In genomic region chr11:24095236-24095635, GRCm38 (mm10) we compare ENCODE assay signal across 12 mouse cellular contexts. TPM values are rescaled to one million over a fixed set of nuclear protein-coding genes. Genes with fewer than 3 reads are reported as not detected.
DNase-seq lines count a peak whose midpoint lies in the region; ATAC-seq and TF ChIP-seq lines count a peak whose summit lies in the region.
"Had no signal": no experiment of that assay in that cellular context is flagged by ENCODE, and none has a peak within 500 bp of the region (broad histone marks: within the 10 kb centered on the region; RNA-seq: fewer than 3 reads in every experiment).

No protein-coding gene starts in this region.

- TF ChIP-seq CTCF in lung, postnatal 0 days (IDR thresholded peaks at IDR 0.05) = no peak

- TF ChIP-seq POLR2A in limb, embryonic 14.5 days (IDR thresholded peaks at IDR 0.05; ENCODE audit: borderline replicate concordance, extremely low read depth, insufficient read depth, insufficient read length) = no peak

- ATAC-seq in heart, embryonic 12.5 days (ENCODE audit: insufficient number of reproducible peaks, low FRiP score) = no peak
- ATAC-seq in lung, postnatal 0 days = no peak
- no peak for ATAC-seq in limb, embryonic 14.5 days (ENCODE audit: low FRiP score, low read depth)
- no peak for ATAC-seq in stomach, embryonic 15.5 days (ENCODE audit: insufficient read depth, low FRiP score, low read depth)
- ATAC-seq: Patski had no signal

- no peaks in the 10 kb centered on the region for H3K36me3 ChIP-seq in heart, embryonic 12.5 days
- H3K36me3 ChIP-seq in lung, postnatal 0 days (ENCODE audit: insufficient read depth, low read length) = no peaks in the 10 kb centered on the region
- peaks cover 13% of the 10 kb centered on the region for H3K36me3 ChIP-seq in limb, embryonic 14.5 days (ENCODE audit: control insufficient read depth, insufficient read depth, low read length)
- no peaks in the 10 kb centered on the region for H3K36me3 ChIP-seq in stomach, embryonic 15.5 days

- H3K9ac ChIP-seq in heart, embryonic 12.5 days = no peak overlapping the region
- no peak overlapping the region for H3K9ac ChIP-seq in lung, postnatal 0 days (replicated peaks; ENCODE audit: low read depth)
- H3K9ac ChIP-seq in limb, embryonic 14.5 days (ENCODE audit: low read depth, low read length, severe bottlenecking) = 0 out of 2 replicates have a peak overlapping the region, but pooled peaks have one; percentile 8
- H3K9ac ChIP-seq in stomach, embryonic 15.5 days = no peak overlapping the region

- H3K9me3 ChIP-seq in heart, embryonic 12.5 days (replicated peaks) = no peaks in the 10 kb centered on the region
- no peaks in the 10 kb centered on the region for H3K9me3 ChIP-seq in lung, postnatal 0 days (ENCODE audit: low read length)
- H3K9me3 ChIP-seq in limb, embryonic 14.5 days (ENCODE audit: control insufficient read depth, low read length) = no peaks in the 10 kb centered on the region
- H3K9me3 ChIP-seq in stomach, embryonic 15.5 days = no peaks in the 10 kb centered on the region
- H3K9me3 ChIP-seq: megakaryocyte, embryonic 14.5 days had no signal

- 45% methylated on average over 9 of the region's 9 CpGs for WGBS in heart, embryonic 12.5 days
- WGBS in lung, postnatal 0 days = 32% methylated on average over 9 of the region's 9 CpGs
- 43% methylated on average over 9 of the region's 9 CpGs for WGBS in limb, embryonic 14.5 days
- WGBS in stomach, embryonic 15.5 days = 27% methylated on average over 9 of the region's 9 CpGs

- intact Hi-C loops in heart, postnatal 36 days (cut with DNase I) = no loop called here

- no peak for DNase-seq in heart, postnatal 36 days
- DNase-seq in lung, postnatal 0 days (ENCODE audit: low spot score) = no peak
- no peak for DNase-seq in lung, adult 18-20 months
- no peak for DNase-seq in limb, embryonic 14.5 days (ENCODE audit: low spot score)
- DNase-seq in MN1 (ENCODE audit: low spot score) = no peak
- no peak for DNase-seq in spleen, postnatal 4 days (ENCODE audit: low spot score in 2 of 2)
- DNase-seq: kidney, adult 2 months had no signal

- H3K27me3 ChIP-seq in heart, embryonic 12.5 days (replicated peaks) = no peaks in the 10 kb centered on the region
- H3K27me3 ChIP-seq in lung, postnatal 0 days (replicated peaks; ENCODE audit: insufficient read depth, low read length) = no peaks in the 10 kb centered on the region
- no peaks in the 10 kb centered on the region for H3K27me3 ChIP-seq in limb, embryonic 14.5 days (ENCODE audit: control insufficient read depth, insufficient read depth, low read length)
- H3K27me3 ChIP-seq in stomach, embryonic 15.5 days (replicated peaks) = no peaks in the 10 kb centered on the region
- H3K27me3 ChIP-seq: megakaryocyte, embryonic 14.5 days had no signal

- H3K4me3 ChIP-seq in heart, embryonic 12.5 days = no peak overlapping the region
- no peak overlapping the region for H3K4me3 ChIP-seq in lung, postnatal 0 days (ENCODE audit: low read depth, low read length)
- no peak overlapping the region for H3K4me3 ChIP-seq in limb, embryonic 14.5 days (replicated peaks; ENCODE audit: low read length)
- H3K4me3 ChIP-seq in stomach, embryonic 15.5 days (replicated peaks) = no peak overlapping the region
- H3K4me3 ChIP-seq: megakaryocyte, embryonic 14.5 days had no signal

- H3K4me2 ChIP-seq in heart, embryonic 12.5 days = 0 out of 2 replicates have a peak overlapping the region, but pooled peaks have one; percentile 1
- H3K4me2 ChIP-seq in lung, postnatal 0 days (replicated peaks; ENCODE audit: low read depth, low read length) = peak overlapping the region; percentile 25; the same call in 1 of the 2 replicates
- 0 out of 2 replicates have a peak overlapping the region, but pooled peaks have one; percentile 2 for H3K4me2 ChIP-seq in limb, embryonic 14.5 days (replicated peaks; ENCODE audit: low read depth, low read length, severe bottlenecking)
- H3K4me2 ChIP-seq in stomach, embryonic 15.5 days = peak overlapping the region; percentile 34

- TF ChIP-seq EP300 in lung, postnatal 0 days (IDR thresholded peaks at IDR 0.05) = no peak

- H3K4me1 ChIP-seq in heart, embryonic 12.5 days (replicated peaks) = peaks cover 44% of the 10 kb centered on the region
- H3K4me1 ChIP-seq in lung, postnatal 0 days (ENCODE audit: insufficient read depth, low read depth, low read length) = no peaks in the 10 kb centered on the region
- H3K4me1 ChIP-seq in limb, embryonic 14.5 days (ENCODE audit: control insufficient read depth, insufficient read depth, low read length) = peaks cover 79% of the 10 kb centered on the region
- peaks cover 42% of the 10 kb centered on the region for H3K4me1 ChIP-seq in stomach, embryonic 15.5 days

- H3K27ac ChIP-seq in heart, embryonic 12.5 days (ENCODE audit: poor library complexity, severe bottlenecking) = no peak overlapping the region
- H3K27ac ChIP-seq in lung, postnatal 0 days (ENCODE audit: low read length) = no peak overlapping the region
- H3K27ac ChIP-seq in limb, embryonic 14.5 days (replicated peaks; ENCODE audit: low read depth, low read length) = no peak overlapping the region
- peak overlapping the region; percentile 40; the same call in 1 of the 2 replicates for H3K27ac ChIP-seq in stomach, embryonic 15.5 days

RNA-seq across cellular contexts. Expression of gene Bcl11a, which starts 17.4 kb away (rescaled TPM):
- polyA plus RNA-seq in heart, embryonic 12.5 days (2016; fragmentation: Nextera tagmentation; extraction: Ambion mirVana) = 18.1 and 19.3 TPM in 2 replicates
- 1 to 10 TPM; 4.5 to 5.0 TPM for total RNA-seq in heart, postnatal 36 days (2021)
- 2.4 and 2.6 TPM in 2 replicates for polyA plus RNA-seq in lung, postnatal 0 days (2015; fragmentation: Nextera tagmentation; extraction: Ambion mirVana)
- 33.8 and 38.2 TPM in 2 replicates for polyA plus RNA-seq in limb, embryonic 14.5 days (2012; rRNA removed)
- polyA plus RNA-seq in limb, embryonic 14.5 days (2014; fragmentation: Nextera tagmentation; extraction: Ambion mirVana) = 61.7 and 74.9 TPM in 2 replicates
- 24.5 and 25.1 TPM in 2 replicates for polyA plus RNA-seq in stomach, embryonic 15.5 days (2015; fragmentation: Nextera tagmentation; extraction: Ambion mirVana)
- polyA plus RNA-seq: Patski had no signal

RNA-seq across cellular contexts. Expression of gene A830031A19Rik, which starts 20.4 kb away (rescaled TPM):
- not detected in 2 replicates for polyA plus RNA-seq in heart, embryonic 12.5 days (2016; fragmentation: Nextera tagmentation; extraction: Ambion mirVana)
- total RNA-seq in heart, postnatal 36 days (2021) = not detected
- not detected in 2 replicates for polyA plus RNA-seq in lung, postnatal 0 days (2015; fragmentation: Nextera tagmentation; extraction: Ambion mirVana)
- 0.19 TPM in 1 of 2 replicates, not detected in the other for polyA plus RNA-seq in limb, embryonic 14.5 days (2012; rRNA removed)
- polyA plus RNA-seq in limb, embryonic 14.5 days (2014; fragmentation: Nextera tagmentation; extraction: Ambion mirVana) = not detected in 2 replicates
- not detected in 2 replicates for polyA plus RNA-seq in stomach, embryonic 15.5 days (2015; fragmentation: Nextera tagmentation; extraction: Ambion mirVana)
- total RNA-seq: common myeloid progenitor, adult 5-6 weeks had no signal
- polyA plus RNA-seq: kidney, adult 2 months; Patski had no signal
